Mouse (Mus musculus) midbrain, embryonic 13.5 days (tissue): Measurements from ENCODE around the gene Ccn5. TPM values are rescaled to one million over a fixed set of nuclear protein-coding genes. Genes with fewer than 3 reads are reported as not detected.

Source experiments
- ATAC-seq: fragments of 200-750 bp; cut with Nextera tagmentation; 2 replicates; pipeline ENCODE4 v1.8.0; 2017; ENCODE audit warnings: mild to moderate bottlenecking, moderate TSS enrichment, moderate library complexity
- H3K27ac ChIP-seq: fragments of 300-500 bp; sonication (generic); 2 replicates; pipeline ENCODE4 v1.5.1; 2015; ENCODE audit warnings: inconsistent platforms, mild to moderate bottlenecking, moderate library complexity
- H3K27me3 ChIP-seq: fragments of 300-500 bp; sonication (generic); 2 replicates; pipeline ENCODE4 v1.6.1; 2015; ENCODE audit warnings: mild to moderate bottlenecking, inconsistent platforms
- H3K36me3 ChIP-seq: fragments of 300-500 bp; sonication (generic); 2 replicates; pipeline ENCODE4 v1.6.1; 2015; ENCODE audit warnings: mild to moderate bottlenecking, inconsistent platforms
- H3K4me1 ChIP-seq: fragments of 300-500 bp; sonication (generic); replicated peaks from 2 replicates; pipeline ENCODE4 v1.6.1; 2015; ENCODE audit warnings: inconsistent platforms
- H3K4me2 ChIP-seq: fragments of 300-500 bp; sonication (generic); replicated peaks from 2 replicates; pipeline ENCODE4 v1.6.1; 2015; ENCODE audit warnings: moderate library complexity, mild to moderate bottlenecking, inconsistent platforms
- H3K4me3 ChIP-seq: fragments of 300-500 bp; sonication (generic); replicated peaks from 2 replicates; pipeline ENCODE4 v1.5.1; 2015; ENCODE audit warnings: mild to moderate bottlenecking, inconsistent platforms
- H3K9ac ChIP-seq: fragments of 300-500 bp; sonication (generic); replicated peaks from 2 replicates; pipeline ENCODE4 v1.6.1; 2015; ENCODE audit warnings: mild to moderate bottlenecking, inconsistent platforms
- H3K9me3 ChIP-seq: fragments of 300-500 bp; sonication (generic); 2 replicates; pipeline ENCODE4 v1.6.1; 2016; ENCODE audit warnings: mild to moderate bottlenecking, inconsistent platforms
- WGBS: fragments of 180-500 bp; shearing (Covaris S2); methylation state at CpG from one replicate; pipeline ENCODE4 v1.1.7; 2015; 5-methylcytosine and 5-hydroxymethylcytosine counted together
- polyA plus RNA-seq: library from polyadenylated mRNA; unstranded; fragments of >200 nt; fragmentation: Nextera tagmentation; extraction: Ambion mirVana; gene quantifications from 2 replicates; pipeline ENCODE4 v1.2.1, GENCODE M21; 2015

Gene Ccn5
- polyA plus RNA-seq = 0.15 and 0.23 TPM in 2 replicates

DNA sequence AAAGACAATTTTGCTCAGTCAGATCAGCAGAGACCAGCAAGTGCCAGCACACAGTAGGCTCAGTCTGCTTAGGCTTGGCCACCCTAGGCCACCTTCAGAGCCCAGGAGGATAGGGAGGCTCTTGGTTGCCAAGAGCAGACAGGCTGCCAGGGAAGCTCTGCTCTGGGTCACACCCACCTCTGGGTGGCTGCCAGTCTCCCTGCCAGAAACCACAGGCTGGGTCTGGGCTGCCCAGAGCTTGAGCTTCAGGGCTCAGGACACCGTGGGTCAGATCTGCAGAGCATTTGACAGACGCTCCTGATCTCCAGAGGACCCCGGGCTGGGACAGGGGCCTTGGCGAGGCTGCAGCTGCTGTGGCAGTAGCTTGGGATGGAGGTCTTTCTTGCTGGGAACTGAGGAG is at the start of gene Ccn5:
TSS of gene Ccn5 (plus strand) at position 255 of the 400 bp plus-strand sequence.
- Histone ChIP-seq H3K9me3 (no peaks in the 10 kb centered on the region), H3K27me3 (no peaks in the 10 kb centered on the region), H3K4me3 (no peak within 1 kb of the TSS), H3K27ac (no peak within 1 kb of the TSS), H3K36me3 (no peaks in the 10 kb centered on the region), H3K9ac (no peak within 1 kb of the TSS), H3K4me1 (0 out of 2 replicates have a peak, but pooled peaks cover 3% of the 10 kb centered on the region), H3K4me2 (no peak within 1 kb of the TSS)
- 82% methylated on average over 4 of the region's 4 CpGs for WGBS
- no peak for ATAC-seq

DNA sequence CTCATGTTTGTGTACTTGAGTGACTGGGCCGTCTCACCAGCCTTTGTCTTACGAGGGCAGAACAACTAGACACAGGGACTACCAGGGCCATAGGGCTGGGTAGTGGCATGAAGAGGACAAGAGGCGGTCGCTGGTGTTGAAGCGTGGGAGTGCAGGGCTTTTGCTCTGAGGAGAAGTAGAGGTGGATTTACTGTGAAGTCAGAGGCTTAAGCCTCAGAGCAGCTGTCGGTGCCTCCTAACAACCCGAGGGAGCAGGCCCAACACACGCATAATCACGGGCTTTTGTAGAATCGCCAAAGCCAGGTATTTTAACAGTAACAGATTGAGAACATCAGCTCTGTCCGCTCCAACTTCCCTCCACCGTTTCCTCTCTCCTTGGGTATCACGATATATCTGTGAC is 44.0 kb upstream of the Ccn5 start:
- Histone ChIP-seq H3K9ac (no peak overlapping the region), H3K4me2 (no peak overlapping the region), H3K27me3 (peaks cover 47% of the 10 kb centered on the region), H3K4me1 (peaks cover 17% of the 10 kb centered on the region), H3K27ac (no peak overlapping the region), H3K4me3 (no peak overlapping the region), H3K36me3 (no peaks in the 10 kb centered on the region), H3K9me3 (no peaks in the 10 kb centered on the region)
- no peak for ATAC-seq
- WGBS = 6% methylated on average over 13 of the region's 13 CpGs

DNA sequence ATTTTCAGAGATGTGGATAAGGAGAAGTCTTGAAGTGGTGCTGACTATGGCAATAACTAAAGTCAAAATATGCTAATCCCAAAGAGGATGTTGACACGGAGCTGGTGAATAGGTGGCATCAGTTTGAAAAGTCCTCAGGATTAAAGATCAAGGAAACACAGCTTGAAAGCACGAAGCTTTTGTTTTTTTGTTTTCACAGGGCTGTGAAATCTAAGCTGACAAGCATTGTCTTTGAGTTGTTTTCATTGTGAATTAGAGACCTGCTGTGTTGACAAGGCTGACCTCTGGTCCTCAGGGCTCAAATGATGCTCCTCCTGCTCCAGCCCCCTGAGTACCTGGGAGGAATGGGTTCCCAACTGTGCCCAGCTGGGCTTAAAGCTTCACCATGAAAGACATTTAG is 43.6 kb upstream of the Ccn5 start:
- ATAC-seq = no peak
- Histone ChIP-seq H3K9ac (no peak overlapping the region), H3K9me3 (no peaks in the 10 kb centered on the region), H3K4me3 (no peak overlapping the region), H3K36me3 (no peaks in the 10 kb centered on the region), H3K4me2 (no peak overlapping the region), H3K4me1 (peaks cover 17% of the 10 kb centered on the region), H3K27me3 (peaks cover 47% of the 10 kb centered on the region), H3K27ac (no peak overlapping the region)
- WGBS = 0% methylated on average over 2 of the region's 2 CpGs

DNA sequence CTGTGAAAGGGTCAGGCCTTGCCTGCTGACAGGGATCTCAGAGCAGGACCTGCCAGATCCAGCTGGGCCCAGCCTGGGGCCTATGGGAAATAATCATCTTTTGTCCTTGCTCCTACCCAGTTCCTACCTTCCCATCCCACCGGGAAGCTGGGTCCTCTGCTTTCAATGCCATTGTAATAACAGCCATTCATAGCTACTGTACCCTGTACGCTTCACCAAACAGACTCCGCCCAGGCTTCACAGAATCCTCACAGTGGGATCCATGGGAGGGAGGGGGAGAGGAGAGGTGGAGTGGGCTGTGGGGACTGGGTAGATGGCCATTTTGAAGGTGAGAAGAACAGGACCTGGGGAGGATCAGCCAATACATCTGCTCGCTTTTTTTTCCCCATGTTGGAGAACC is 41.8 kb upstream of the Ccn5 start:
- no peak overlapping the region for H3K4me3 ChIP-seq
- H3K27ac ChIP-seq = no peak overlapping the region
- H3K36me3 ChIP-seq = no peaks in the 10 kb centered on the region
- peaks cover 38% of the 10 kb centered on the region for H3K27me3 ChIP-seq
- H3K9ac ChIP-seq = no peak overlapping the region
- H3K4me2 ChIP-seq = no peak overlapping the region
- 56% methylated on average over 4 of the region's 4 CpGs for WGBS
- peaks cover 17% of the 10 kb centered on the region for H3K4me1 ChIP-seq
- H3K9me3 ChIP-seq = no peaks in the 10 kb centered on the region
- ATAC-seq = no peak

DNA sequence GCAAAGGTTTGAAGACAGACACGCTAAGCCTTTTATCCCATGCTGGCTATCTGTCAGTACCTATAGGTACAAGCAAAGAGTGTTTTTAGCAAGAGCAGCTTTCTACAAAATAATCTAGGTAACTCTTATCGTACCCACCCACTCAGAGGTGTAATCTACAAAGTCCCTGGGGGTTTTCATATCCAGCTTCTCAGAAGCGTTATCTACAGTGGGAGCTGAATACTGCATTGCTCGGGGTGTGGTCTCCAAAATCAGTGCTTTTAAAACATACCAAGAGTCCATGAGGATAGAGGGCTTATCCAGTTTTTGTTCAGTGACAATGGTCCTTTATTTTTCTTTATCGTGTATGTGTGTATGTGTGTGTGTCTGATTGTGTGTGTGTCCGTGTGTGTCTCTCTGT is 37.3 kb upstream of the Ccn5 start:
- no peak for ATAC-seq
- H3K27ac ChIP-seq = no peak overlapping the region
- 88% methylated on average over 6 of the region's 6 CpGs for WGBS

DNA sequence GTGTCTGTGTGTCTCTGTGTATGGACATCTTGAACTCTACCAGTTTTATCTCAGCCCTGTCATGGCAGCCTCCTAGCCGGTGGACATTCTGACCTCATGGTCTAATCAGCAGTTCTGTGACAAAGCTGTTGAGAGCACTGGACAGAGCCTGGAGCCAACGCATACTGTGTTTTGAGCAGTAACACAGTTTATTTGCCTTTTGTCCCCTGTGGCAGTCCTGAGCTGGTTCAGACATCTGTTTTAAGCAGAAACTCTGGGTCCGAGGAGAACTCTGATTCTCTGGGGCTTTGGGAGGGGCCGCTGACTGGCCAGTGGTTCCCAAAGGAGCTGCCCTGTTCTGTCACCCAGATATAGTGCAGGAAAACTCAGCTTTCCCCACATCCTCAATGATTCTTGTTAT is 36.8 kb upstream of the Ccn5 start:
- no peak for ATAC-seq
- WGBS = 84% methylated on average over 4 of the region's 4 CpGs
- no peak overlapping the region for H3K4me3 ChIP-seq

More for the DNA sequence above, 37.3 kb upstream of the Ccn5 start:
- Histone ChIP-seq H3K4me2 (no peak overlapping the region), H3K27me3 (peaks cover 19% of the 10 kb centered on the region; the same call in 1 of the 2 replicates), H3K9me3 (no peaks in the 10 kb centered on the region), H3K4me3 (no peak overlapping the region), H3K36me3 (no peaks in the 10 kb centered on the region), H3K9ac (no peak overlapping the region), H3K4me1 (0 out of 2 replicates have a peak, but pooled peaks cover 3% of the 10 kb centered on the region)

DNA sequence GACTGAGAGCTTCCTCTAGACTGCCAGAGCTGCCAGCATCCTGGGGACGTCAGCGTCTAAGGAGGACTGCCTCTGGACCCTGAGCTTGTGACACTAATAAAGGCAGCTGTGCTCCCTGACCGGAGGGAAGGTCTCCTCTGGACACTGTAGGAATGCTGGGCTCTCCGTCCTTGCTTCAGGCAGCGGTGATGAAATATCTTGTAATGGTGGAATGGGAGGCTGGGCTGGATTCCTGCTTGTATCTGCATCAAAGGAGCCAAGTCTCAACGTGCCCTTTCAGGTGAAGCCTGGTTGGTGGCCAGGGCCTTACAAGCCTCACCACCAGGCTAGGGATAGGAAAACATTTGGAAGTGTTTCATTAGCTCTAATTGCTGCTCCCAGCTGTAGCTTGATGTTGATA is 33.6 kb upstream of the Ccn5 start:
- no peak overlapping the region for H3K9ac ChIP-seq
- no peaks in the 10 kb centered on the region for H3K4me1 ChIP-seq
- 86% methylated on average over 6 of the region's 6 CpGs for WGBS
- H3K4me2 ChIP-seq = no peak overlapping the region
- no peaks in the 10 kb centered on the region for H3K36me3 ChIP-seq
- no peak for ATAC-seq
- H3K4me3 ChIP-seq = no peak overlapping the region
- no peaks in the 10 kb centered on the region for H3K9me3 ChIP-seq
- H3K27ac ChIP-seq = no peak overlapping the region
- no peaks in the 10 kb centered on the region for H3K27me3 ChIP-seq

More for the DNA sequence above, 36.8 kb upstream of the Ccn5 start:
- Histone ChIP-seq H3K27ac (no peak overlapping the region), H3K27me3 (peaks cover 14% of the 10 kb centered on the region; the same call in 1 of the 2 replicates), H3K36me3 (no peaks in the 10 kb centered on the region), H3K4me1 (no peaks in the 10 kb centered on the region), H3K9me3 (no peaks in the 10 kb centered on the region), H3K9ac (no peak overlapping the region), H3K4me2 (no peak overlapping the region)

DNA sequence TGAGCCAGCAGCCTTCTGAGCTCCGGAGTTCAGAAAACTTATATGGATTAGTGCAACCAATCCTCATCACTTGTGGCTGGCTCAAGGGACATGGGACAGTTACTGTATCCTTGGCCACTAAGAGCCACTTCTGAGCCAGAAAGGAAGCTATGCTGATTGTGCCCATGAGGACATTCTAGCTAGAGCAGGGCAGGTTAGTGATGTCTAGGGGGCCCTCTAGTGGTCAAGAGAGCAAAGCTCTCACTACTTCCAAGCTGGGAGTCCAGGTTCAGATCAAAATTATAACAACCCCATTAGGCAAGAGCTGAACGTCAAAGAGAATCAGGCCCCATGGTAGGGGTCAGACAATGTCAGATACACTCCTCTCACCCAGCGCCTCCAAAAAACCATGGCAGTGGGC is 33.0 kb upstream of the Ccn5 start:
- Histone ChIP-seq H3K4me1 (no peaks in the 10 kb centered on the region), H3K27me3 (no peaks in the 10 kb centered on the region), H3K36me3 (no peaks in the 10 kb centered on the region), H3K4me3 (no peak overlapping the region), H3K9ac (no peak overlapping the region), H3K9me3 (no peaks in the 10 kb centered on the region), H3K4me2 (no peak overlapping the region), H3K27ac (no peak overlapping the region)
- peak; percentile 72 for ATAC-seq
- WGBS = 50% methylated on average over 3 of the region's 3 CpGs

DNA sequence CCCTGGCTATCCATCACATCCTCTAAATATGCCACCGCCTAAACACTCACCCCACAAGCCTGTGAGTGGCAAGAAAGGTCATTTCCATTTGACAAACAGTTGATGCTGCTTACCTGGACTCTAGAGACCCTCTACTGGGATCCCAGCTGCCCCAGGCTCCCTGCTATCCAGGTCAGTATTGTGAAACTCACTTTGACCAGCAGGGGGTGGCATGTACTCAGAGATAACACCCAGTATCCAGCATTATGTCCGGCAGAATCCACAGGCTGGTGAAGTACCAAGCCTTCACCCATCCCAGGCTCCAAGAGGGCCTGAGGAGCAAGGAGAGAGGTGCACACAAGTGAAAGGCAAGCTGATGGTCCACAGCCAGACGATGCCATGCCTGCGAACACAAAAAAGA is 32.2 kb upstream of the Ccn5 start:
- WGBS = 75% methylated on average over 4 of the region's 4 CpGs
- no peaks in the 10 kb centered on the region for H3K27me3 ChIP-seq

DNA sequence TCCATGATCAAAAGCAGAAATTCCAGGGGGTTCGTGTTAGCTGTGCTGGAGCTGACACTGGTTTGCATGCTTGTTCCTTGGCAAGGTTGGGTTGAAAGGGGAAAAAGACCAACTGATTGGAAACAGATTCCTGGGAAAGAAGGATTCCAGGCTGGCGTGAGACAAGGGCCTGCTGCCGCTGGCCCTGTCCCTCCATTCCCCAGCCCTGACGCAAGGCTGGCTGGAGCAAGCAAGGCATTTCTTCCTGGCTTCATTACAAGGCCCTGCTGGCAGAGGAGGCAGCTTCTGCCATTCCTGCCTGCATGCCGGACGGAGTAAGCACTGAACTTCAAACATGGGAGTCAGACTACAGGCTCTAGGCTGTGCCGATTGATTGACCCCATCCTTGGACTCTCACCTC is 22.2 kb upstream of the Ccn5 start:
- H3K9ac ChIP-seq = no peak overlapping the region
- H3K36me3 ChIP-seq = no peaks in the 10 kb centered on the region
- no peaks in the 10 kb centered on the region for H3K4me1 ChIP-seq
- H3K27ac ChIP-seq = no peak overlapping the region
- H3K9me3 ChIP-seq = no peaks in the 10 kb centered on the region
- no peaks in the 10 kb centered on the region for H3K27me3 ChIP-seq
- H3K4me3 ChIP-seq = no peak overlapping the region
- 85% methylated on average over 7 of the region's 7 CpGs for WGBS
- ATAC-seq = no peak
- no peak overlapping the region for H3K4me2 ChIP-seq

More for the DNA sequence above, 32.2 kb upstream of the Ccn5 start:
- H3K4me2 ChIP-seq = no peak overlapping the region
- H3K36me3 ChIP-seq = no peaks in the 10 kb centered on the region
- no peak; the same call in 1 of the 2 replicates for ATAC-seq
- no peaks in the 10 kb centered on the region for H3K9me3 ChIP-seq
- H3K4me3 ChIP-seq = no peak overlapping the region
- no peak overlapping the region for H3K27ac ChIP-seq
- no peak overlapping the region for H3K9ac ChIP-seq
- no peaks in the 10 kb centered on the region for H3K4me1 ChIP-seq

DNA sequence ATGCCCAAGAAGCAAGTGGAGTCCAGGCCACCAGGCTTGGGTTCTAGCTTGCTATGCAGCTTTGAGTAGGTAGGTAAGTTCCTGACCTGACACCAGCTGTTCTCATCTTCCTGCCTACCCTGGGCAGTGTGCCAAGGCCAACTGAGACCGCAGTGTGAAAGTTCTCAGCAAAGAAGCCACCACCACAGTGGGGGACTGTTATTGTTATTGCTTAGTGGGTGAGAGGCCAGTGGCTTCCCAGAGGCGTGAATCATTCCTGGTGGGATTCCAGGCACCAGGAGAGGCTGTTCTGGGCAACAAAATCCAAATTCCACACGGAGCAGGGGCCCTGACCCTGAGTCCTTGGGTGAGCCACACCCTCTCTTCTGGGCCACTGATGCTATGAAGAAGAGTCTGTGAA is 19.8 kb upstream of the Ccn5 start:
- no peak for ATAC-seq
- no peak overlapping the region for H3K4me2 ChIP-seq
- no peak overlapping the region for H3K9ac ChIP-seq
- no peaks in the 10 kb centered on the region for H3K4me1 ChIP-seq
- no peaks in the 10 kb centered on the region for H3K27me3 ChIP-seq
- no peaks in the 10 kb centered on the region for H3K9me3 ChIP-seq
- H3K36me3 ChIP-seq = no peaks in the 10 kb centered on the region
- WGBS = 57% methylated on average over 3 of the region's 3 CpGs
- no peak overlapping the region for H3K4me3 ChIP-seq
- no peak overlapping the region for H3K27ac ChIP-seq

DNA sequence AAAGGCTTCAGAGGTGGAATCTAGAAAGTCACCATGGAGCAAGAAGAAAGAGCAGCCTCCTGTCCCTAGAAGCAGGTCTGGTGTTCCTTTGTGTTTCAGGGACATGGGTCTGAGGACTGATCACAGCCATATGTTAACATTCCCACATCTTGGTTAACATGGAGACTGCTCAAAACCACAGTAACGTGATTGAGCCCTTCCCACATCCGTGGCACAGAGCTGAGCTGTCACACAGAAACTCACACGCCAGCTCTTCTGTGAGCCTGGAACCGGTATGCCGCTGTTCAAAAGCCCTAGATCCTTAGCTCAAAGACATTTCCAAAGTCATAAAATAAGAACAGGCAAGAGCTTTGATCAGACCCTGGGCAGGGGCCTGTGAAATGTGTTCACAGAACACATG is 19.3 kb upstream of the Ccn5 start:
- no peak for ATAC-seq
- Histone ChIP-seq H3K27ac (no peak overlapping the region), H3K4me2 (no peak overlapping the region), H3K4me3 (no peak overlapping the region), H3K9ac (no peak overlapping the region), H3K9me3 (no peaks in the 10 kb centered on the region), H3K4me1 (no peaks in the 10 kb centered on the region), H3K27me3 (no peaks in the 10 kb centered on the region), H3K36me3 (no peaks in the 10 kb centered on the region)
- WGBS = 89% methylated on average over 5 of the region's 5 CpGs

DNA sequence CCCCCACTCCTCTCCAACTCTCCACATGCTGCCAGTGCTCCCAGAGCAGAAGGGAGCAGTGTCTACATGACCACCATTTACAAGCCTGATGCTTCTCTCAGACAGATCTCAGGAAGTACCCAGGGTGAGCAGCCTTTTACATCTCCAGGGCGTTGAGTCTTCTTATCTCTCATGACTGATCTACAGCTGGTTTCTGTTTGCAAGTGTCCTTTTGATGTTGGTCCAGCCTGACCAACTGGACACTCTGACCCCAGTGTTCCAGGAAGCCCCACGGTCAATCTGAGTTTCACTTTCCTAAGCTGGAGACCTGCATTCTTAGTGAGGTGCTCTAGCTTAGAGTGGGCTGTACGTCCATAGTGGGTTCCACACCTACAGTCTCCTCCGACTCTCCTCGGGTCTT is 16.8 kb upstream of the Ccn5 start:
- Histone ChIP-seq H3K9me3 (no peaks in the 10 kb centered on the region), H3K9ac (no peak overlapping the region), H3K4me1 (no peaks in the 10 kb centered on the region), H3K4me3 (no peak overlapping the region), H3K4me2 (no peak overlapping the region), H3K27me3 (no peaks in the 10 kb centered on the region), H3K36me3 (no peaks in the 10 kb centered on the region), H3K27ac (no peak overlapping the region)
- ATAC-seq = no peak
- 72% methylated on average over 5 of the region's 5 CpGs for WGBS
